Mouse (Mus musculus) 416B (cell line): Measurements from ENCODE around the gene Gm10130.
"Not testable (repeated sequence)": the region's sequence is repeated elsewhere in the genome, so short reads cannot be mapped to it uniquely, and the experiment has no call there.

Experiments
- DNase-seq: peaks from one replicate; pipeline ENCODE4 v3.0.0; 2011; ENCODE audit warnings: low read depth

Gm10130 gene

DNA sequence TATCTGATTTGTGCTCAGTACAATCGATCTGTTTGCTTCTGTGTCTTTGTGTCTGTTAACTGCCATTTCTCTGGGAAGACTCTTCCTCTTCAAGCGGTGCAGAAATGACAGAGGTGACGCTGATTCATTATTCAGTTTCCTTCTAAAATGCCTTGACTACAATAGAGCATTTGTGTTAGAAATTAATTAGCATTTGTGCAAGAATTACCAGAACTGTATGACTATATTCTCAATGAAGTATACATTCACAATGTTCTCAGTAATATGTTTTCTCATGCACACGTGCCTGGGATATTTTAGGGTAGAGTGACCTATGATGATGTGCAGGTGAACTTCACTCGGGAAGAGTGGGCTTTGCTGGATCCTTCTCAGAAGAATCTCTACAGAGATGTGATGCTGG lies at the start of gene Gm10130:
TSS of gene Gm10130 (plus strand) at position 301 of the 400 bp plus-strand sequence.
- DNase-seq: no peak

DNA sequence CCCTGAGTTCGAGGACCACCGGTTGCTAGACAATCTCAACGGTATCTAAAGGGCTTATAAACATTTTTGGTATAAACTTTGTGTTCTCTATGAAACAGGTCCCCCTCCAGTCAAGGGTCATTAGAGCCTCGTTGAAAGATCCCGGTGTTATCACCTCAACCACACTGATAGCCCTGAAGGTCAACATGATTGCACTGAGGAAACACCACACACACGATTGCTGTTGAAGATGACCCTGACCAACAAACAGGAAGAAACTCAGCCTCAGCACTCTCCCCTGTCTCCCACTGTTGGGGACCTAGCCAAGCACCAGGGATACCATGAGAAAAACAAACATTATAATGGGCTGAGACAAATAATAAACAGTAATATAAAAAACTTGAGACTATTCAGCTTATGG lies 29.8 kb upstream of the Gm10130 start:
- no peak for DNase-seq

DNA sequence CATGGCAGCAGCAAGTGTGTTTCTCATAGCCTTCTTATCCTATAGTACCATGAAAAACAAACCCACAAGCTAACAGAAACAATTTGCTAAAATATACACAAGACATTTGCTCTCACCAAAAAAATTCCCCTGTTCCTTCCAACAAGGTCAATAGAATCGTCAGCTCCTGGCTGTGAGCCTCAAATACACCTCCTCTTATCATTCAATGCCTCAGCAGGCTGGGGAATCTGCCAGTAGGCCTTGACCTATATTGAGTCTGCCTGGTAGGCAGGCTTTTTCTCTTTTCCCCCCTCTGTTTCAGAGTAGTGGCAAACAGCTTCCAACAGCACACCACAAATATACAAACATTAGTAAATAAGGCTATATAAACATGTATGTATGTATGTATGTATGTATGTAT lies 24.4 kb upstream of the Gm10130 start:
- no peak for DNase-seq

DNA sequence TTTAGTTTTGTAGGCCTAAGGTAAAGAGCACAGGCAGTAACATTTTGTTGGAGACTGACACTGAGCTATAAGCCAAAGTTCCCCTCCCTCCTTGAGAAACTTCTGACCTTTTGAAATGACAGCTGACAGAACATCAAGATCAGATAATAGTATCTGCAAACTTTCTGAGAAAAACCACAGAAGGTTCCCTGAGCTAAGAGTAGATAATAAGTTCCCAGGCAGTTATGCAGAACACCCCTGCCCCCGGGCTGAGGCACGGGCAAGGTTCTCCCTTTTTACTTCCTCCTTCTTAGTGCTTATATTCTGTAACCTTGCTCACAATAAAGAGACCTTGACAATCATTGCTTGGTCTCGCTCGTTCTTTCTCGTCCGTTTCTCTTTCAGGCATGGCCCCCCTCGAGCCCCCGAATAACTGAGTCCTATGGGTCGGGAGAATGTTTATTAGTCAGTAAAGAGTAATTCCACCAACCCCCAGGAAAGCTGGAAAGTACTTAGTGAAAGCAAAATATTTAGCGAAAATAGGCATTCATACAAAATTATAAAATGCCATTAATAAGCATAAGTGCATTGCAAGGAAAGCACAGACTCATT lies 16.2 kb upstream of the Gm10130 start:
- peak; percentile 25 for DNase-seq

DNA sequence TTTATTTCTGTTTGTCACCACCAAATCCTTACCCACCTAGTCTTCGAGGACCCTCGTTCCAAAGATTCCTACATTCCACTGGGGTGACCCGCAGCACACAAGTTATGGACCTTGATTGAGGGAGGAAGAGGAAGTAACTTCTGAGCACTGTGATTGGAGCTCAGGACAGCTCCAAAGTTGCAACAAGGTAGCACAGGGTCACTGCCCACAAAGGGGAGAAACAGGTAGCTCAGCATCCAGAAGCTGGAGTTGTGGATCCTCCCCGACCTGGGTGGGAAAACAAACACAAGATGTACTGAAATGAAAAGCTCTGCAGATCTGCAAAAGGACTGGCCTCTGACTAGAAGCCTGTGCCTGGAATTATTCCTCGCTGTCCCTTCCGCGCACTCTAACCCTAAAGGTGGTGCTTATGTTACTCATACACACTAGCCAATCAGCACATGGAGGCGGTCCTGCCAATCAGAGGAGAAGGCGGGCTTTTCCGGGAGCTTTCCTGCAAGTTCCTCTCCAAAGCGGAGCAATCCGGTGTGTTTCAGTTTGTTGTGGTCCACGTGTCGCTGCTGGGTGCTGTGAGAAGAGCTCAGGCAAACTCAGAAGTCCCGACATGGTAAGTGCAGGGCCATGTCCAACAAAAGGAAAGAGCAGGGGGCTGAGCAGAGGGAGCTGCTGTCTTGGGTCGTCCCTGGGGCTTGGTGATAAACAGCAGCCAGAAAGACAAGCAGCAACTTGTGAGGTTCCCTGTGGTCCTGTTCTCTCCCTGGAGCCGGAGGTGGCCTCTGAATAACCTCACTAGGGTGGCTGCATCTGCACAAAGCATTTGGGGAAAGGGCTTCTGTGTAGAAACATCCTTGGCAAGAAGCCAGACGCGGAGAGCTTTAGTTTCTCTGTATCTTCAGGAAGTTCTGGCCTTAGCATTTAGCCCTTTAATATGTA lies 12.3 kb upstream of the Gm10130 start:
- peak; percentile 96 for DNase-seq

DNA sequence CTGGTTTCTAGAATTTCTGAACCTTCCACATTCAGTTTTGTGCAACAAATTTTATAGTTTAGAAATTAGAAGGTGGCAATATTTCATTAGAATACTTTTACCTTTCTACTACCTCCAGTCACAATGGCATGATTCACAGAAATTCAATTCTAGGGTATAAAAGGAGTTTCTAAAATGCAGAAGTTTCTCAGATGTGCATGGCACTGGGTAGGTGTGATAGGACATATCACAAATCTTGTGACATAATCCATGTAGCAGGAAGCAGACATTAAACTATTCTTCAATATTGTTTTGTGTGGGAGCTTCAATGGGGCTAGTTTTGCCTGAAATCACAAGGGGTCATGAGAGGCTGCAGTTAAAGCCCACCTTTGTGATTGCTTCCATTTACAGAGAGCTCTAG lies 7.4 kb upstream of the Gm10130 start:
- no peak for DNase-seq

DNA sequence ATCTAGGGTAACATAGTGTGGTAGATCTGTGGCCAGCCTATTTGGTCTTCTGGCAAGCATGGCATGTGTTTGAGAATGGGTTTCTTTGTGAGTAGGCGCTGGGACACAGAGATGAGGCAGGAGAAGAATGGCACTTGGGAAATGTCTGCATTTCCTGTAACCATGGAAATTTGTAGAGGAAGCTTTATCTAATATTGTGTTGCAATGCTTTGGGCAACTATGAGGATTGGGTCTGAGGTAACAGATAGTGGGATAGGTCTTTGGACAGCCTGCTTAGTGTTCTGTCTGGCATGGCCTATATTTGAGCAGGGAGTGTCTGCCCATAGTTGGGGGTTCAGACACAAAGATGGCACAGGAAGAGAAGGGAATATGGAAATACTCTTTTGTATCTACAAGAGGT lies 4.5 kb upstream of the Gm10130 start:
- peak; percentile 14 for DNase-seq

DNA sequence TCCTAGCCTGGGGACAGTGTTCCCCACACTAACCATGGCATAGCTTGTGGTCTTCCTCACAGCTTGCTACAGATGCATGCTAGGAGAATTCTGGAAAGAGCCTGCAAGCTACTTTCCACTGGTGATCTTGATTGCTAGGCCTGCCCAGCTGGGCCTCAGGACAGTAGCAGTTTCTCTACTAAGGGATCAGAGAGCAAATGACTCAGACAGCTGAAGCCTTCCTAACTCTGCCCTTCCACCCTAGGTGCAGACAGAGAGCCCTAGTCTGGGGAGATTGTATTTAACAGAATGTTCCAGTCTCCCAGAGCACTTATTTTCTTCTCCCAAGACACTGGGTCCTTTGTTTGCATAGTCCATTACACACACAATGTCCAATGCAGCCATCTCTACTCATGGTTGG lies 33.6 kb downstream of the Gm10130 start:
- not testable (repeated sequence) for DNase-seq

DNA sequence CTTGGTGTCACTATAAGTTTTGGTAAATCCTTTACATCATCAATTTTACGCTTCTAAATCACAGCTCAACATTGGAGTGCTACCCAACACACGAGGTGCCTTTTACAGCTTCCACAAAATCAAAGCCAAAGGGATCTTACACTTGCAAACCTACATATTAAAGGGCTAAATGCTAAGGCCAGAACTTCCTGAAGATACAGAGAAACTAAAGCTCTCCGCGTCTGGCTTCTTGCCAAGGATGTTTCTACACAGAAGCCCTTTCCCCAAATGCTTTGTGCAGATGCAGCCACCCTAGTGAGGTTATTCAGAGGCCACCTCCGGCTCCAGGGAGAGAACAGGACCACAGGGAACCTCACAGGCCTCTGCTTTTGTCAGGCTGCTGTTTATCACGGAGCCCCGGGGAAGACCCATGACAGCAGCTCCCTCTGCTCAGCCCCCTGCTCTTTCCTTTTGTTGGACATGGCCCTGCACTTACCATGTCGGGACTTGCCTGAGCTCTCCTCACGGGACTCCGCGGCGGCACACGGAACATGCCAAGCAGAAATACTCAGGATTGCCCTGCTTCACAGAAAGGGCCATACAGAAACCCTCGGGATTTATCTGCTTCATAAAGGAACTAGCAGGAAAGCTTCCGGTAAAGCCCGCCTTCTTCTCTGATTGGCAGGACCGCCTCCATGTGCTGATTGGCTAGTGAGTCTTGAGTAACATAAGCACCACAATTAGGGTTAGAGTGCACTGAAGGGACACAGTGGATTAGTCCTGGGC lies 38.8 kb downstream of the Gm10130 start, which contains the start of gene 3300002I08Rik:
TSS of gene 3300002I08Rik (minus strand) at position 653 of the 765 bp plus-strand sequence.
- DNase-seq: not testable (repeated sequence)

DNA sequence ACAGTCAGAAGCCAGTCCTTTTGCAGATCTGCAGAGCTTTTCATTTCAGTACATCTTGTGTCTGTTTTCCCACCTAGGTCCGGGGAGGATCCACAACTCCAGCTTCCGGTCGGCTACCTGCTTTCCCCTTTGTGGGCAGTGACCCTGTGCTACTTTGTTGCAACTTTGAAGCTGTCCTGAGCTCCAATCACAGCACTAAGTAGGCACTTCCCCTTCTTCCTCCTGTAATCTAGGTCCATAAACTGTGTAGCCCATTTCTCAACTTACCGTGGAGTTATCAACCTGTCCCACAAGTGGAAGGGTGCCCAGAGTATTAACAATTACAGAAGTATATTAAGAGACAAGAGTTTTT lies 39.4 kb downstream of the Gm10130 start:
- DNase-seq: no peak

DNA sequence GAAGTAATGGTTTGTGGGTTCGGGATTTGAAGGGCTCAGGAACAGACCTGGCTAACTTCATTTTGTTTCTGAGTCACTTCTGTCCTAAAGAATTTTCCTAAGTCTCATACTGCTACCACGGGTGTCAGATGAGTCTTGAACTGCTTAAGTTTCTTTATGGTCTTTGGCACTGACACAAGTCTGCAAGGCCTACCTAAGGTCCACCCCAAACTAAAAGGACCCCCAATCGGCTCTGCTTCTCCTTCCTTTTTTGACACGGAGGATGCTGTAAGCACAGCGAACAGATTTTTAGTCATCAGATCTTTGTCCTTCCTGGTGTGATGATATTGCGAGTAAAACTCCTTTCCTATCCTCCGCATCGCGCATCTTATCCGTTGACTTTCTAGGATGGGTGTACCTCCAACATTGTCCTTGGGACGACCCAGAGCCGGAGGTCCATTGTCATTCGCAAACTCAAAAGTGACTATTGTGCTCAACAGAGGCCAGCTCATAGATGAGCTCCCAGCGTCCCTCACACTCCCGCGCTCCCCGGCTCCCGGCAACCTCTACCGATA lies 62.1 kb downstream of the Gm10130 start:
- DNase-seq: not testable (repeated sequence)

DNA sequence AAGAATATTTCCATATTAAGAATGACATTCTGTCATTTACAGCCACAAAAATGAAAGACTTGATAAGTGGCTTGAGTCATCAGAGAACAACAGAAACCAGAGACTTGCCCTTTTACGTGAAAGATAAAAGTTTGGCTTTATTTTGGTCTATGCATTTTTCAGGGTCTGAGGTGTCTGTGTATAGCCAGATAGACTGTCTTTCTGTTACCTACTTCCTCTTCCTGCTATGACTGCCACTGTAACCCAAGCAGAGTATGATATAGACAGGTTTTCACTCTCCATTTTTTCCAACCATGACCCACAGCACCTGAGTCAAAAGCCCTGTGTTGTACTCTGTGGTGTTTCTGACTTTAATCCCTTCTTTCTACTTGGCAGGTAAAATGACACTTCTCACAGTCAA lies 66.7 kb downstream of the Gm10130 start:
- DNase-seq: no peak

DNA sequence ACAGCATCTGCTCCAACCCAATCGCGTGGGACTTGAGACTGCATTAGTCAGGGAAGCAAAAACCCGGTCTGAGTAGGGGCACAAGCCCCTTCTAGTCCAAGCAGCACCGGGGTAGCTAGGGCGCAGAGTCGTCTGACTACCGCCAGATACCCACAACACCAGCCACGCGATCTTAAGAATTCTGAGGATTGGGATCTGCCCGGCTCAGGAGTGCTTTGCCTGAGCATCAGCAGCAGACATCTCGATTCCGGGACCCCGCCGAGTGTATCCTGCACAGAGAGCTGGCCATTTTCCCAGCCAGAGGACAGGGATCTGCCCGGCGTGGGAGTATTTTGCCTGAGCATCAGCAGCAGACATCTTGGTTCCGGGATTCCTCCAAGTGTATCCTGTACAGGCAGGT lies 88.6 kb downstream of the Gm10130 start:
- not testable (repeated sequence) for DNase-seq
